Mouse (Mus musculus): Measurements from ENCODE around the gene Ift80.

- TF ChIP-seq POLR2A (IDR thresholded peaks at IDR 0.05; ENCODE audit: extremely low read depth, insufficient read depth, low read length), result no peak
- no peak for TF ChIP-seq CTCF (IDR thresholded peaks at IDR 0.05; ENCODE audit: extremely low read depth, insufficient read depth, low read length)
Measured at GRCm38 (mm10) chr3:69040105-69040504, 35.7 kb upstream of the Ift80 start.
